Mouse (Mus musculus) megakaryocyte-erythroid progenitor cell, adult 5-6 weeks (primary cell): ENCODE measurements around the gene Spaca1. TPM values are rescaled to one million over a fixed set of nuclear protein-coding genes. Genes with fewer than 3 reads are reported as not detected.
"Not testable (repeated sequence)": the region's sequence is repeated elsewhere in the genome, so short reads cannot be mapped to it uniquely, and the experiment has no call there.

Experiments used
- ATAC-seq: replicated peaks from 2 replicates; pipeline ENCODE4 v1.8.0; 2016; ENCODE audit warnings: mild to moderate bottlenecking, inconsistent platforms; ENCODE audit not compliant: severe bottlenecking, poor library complexity, low FRiP score, low TSS enrichment
- total RNA-seq, 2 experiments: library from RNA; stranded (forward) in 1 of 2; stranded (reverse) in 1 of 2; fragments of 200-1000, 215-1000 nt in 1 of 2; fragments of >200 nt in 1 of 2; fragmentation: Nextera tagmentation in 1 of 2; gene quantifications; 2 replicates each; pipeline ENCODE4 v1.2.3; 2014 to 2017

Spaca1 gene
- total RNA-seq (2014; fragmentation: Nextera tagmentation) (1.6 TPM in 1 of 2 replicates, not detected in the other), total RNA-seq (2017) (1.3 TPM in 1 of 2 replicates, not detected in the other)

GRCm38 (mm10) chr4:34049571-34050255, at the start of gene Spaca1:
Gene Spaca1, minus strand, starts transcription at chr4:34050191.
- ATAC-seq: no peak

- not testable (repeated sequence) for ATAC-seq
Measured at GRCm38 (mm10) chr4:34087286-34087685, 37.3 kb upstream of the Spaca1 start.

- ATAC-seq: no peak
Measured at GRCm38 (mm10) chr4:34081064-34081463, 31.1 kb upstream of the Spaca1 start.

DNA sequence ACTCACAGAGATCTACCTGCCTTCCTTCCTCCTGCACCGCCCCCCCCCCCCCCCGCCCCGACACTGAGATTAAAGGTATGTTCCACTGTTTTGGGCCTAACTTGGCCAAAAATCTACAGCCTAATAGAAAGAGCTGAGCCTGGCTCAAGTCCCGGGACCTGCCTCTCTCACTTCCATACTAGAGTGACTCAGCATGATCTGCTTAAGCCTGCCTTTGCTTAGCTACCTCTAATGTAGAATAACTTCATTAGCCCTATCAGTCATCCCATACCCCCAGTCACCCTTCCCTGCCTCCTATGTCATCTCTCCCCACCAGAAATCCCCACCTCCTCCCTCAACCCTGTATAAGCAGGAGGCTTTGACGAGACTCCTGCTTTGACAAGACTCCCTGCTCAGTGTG, 19.0 kb upstream of the Spaca1 start:
- no peak for ATAC-seq

- no peak for ATAC-seq
Measured at GRCm38 (mm10) chr4:34058320-34058719, 8.3 kb upstream of the Spaca1 start.

DNA sequence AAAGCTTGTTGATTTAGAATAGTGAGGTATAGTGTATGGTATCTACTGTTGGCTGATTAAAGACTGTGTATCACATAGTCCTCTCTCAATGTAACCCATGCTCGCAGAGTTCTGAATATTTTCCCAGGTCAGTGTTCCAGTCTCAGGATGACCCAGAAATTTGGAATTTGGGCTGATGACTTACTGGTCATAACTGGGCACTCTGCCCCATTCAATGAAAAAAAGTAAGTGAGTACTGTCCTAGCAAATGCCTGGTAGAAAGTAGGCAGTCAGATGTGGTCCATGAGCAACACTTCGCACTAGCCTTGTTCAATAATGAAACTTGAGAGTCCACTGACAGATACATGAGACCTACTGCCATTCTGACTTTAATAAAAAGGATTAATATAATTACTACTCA, 23.2 kb downstream of the Spaca1 start:
- no peak for ATAC-seq

DNA sequence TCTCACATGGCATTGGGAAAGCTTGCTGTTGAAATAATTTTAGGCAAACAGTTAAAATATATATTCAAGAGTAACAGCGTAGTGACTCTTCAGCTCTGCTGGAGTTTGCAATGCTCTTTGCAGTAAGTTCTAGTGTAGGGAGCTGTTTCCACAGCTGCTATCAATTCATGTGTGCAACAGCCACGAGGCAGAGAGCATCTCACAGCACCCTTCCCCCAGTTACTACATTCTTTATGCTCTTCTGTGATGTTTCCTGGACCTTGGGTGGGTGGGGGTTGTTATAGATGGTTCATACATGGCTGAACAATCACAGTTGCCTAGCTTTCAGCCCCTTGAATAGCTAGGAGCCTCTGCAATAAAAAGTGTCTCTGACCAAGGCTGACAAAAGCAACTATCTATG, 28.5 kb downstream of the Spaca1 start:
- no peak for ATAC-seq

- ATAC-seq: no peak
Measured at GRCm38 (mm10) chr4:33996382-33996781, 53.6 kb downstream of the Spaca1 start.

GRCm38 (mm10) chr4:33992687-33993086, 57.3 kb downstream of the Spaca1 start:
- no peak for ATAC-seq

GRCm38 (mm10) chr4:33988466-33989089, 61.4 kb downstream of the Spaca1 start:
- ATAC-seq: no peak

Other genes with a start within 250 kb of the Spaca1 start
- not detected in 2 replicates for gene Cnr1, start 125.6 kb downstream of the Spaca1 start, total RNA-seq (2014; fragmentation: Nextera tagmentation)
- 0.19 TPM in 1 of 2 replicates, not detected in the other for gene Cnr1, start 125.6 kb downstream of the Spaca1 start, total RNA-seq (2017)